Mouse (Mus musculus) gastrocnemius, adult 8-10 months (tissue): ENCODE data around the gene Olfr1298. TPM values are rescaled to one million over a fixed set of nuclear protein-coding genes. Genes with fewer than 3 reads are reported as not detected.

Experiments
- DNase-seq, 2 experiments: peaks; one replicate each; pipeline ENCODE4 v3.0.0; 2022; ENCODE audit warnings: low spot score in 2 of 2
- total RNA-seq, 4 experiments: library from RNA; stranded (reverse); gene quantifications; 2 replicates each; pipeline ENCODE4 v1.2.4; 2022

The Olfr1298 gene
- not detected for total RNA-seq

DNA sequence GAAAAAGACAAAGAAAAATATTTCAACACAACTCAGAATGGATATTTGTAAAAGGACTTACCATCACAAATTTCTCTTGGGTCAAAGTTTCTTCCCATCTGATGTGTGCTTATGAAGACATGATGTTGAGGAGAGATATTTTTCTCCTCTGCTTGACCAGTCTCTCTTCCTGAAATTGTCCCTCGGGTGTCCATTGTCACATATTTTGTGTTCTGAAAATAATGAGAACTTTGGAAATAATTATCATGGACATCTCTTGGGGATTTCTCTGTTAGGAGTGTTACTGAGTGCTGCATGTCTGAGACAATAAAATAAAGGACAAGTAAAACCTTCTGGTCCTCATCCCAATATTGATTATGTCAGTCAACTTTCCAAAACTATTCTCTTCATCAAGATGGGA, at the start of gene Olfr1298:
TSS of gene Olfr1298 (minus strand) at position 101 of the 400 bp plus-strand sequence.
- DNase-seq: no peak

GRCm38 (mm10) chr2:111661119-111661518, 12.1 kb upstream of the Olfr1298 start, which contains the start of gene Olfr1299:
Gene Olfr1299 (plus strand): TSS chr2:111661419.
- DNase-seq: no peak

DNA sequence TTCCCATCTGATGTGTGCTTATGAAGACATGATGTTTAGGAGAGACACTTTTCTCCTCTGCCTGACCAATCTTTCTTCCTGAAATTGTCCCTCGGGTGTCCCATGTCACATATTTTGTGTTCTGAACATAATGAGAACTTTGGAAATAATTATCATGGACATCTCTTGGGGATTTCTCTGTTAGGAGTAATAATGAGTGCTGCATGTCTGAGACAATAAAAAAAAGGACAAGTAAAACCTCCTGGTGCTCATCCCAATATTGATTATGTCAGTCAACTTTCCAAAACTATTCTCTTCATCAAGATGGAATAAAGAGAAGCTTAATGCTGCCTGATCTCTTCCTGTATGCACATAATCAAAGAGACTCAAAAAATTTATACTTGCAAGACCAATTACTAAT, 22.6 kb downstream of the Olfr1298 start, which contains the start of gene Olfr1297:
TSS of gene Olfr1297 (minus strand) at position 101 of the 400 bp plus-strand sequence.
- no peak for DNase-seq

Other genes with a start within 250 kb of the Olfr1298 start
- gene Olfr1286, start 226.1 kb downstream of the Olfr1298 start, total RNA-seq: not detected
- gene Olfr1287, start 200.1 kb downstream of the Olfr1298 start, total RNA-seq: not detected
- not detected for gene Olfr1288, start 175.1 kb downstream of the Olfr1298 start, total RNA-seq
- gene Olfr1289, start 168.4 kb downstream of the Olfr1298 start, total RNA-seq: not detected
- gene Olfr1290, start 155.4 kb downstream of the Olfr1298 start, total RNA-seq: not detected
- gene Olfr1291-ps1, start 152.0 kb downstream of the Olfr1298 start, total RNA-seq: not detected
- gene Olfr1293-ps, start 124.0 kb downstream of the Olfr1298 start, total RNA-seq: not detected
- not detected for gene Olfr1294, start 108.9 kb downstream of the Olfr1298 start, total RNA-seq
- not detected for gene Olfr1295, start 79.5 kb downstream of the Olfr1298 start, total RNA-seq
- not detected for gene Olfr1297, start 22.7 kb downstream of the Olfr1298 start, total RNA-seq
- gene Olfr1299, start 12.2 kb upstream of the Olfr1298 start, total RNA-seq: not detected
- gene Olfr1301, start 101.8 kb upstream of the Olfr1298 start, total RNA-seq: not detected
- not detected for gene Olfr1302, start 128.2 kb upstream of the Olfr1298 start, total RNA-seq
- not detected for gene Olfr1303, start 171.1 kb upstream of the Olfr1298 start, total RNA-seq
- gene Olfr1305, start 227.9 kb upstream of the Olfr1298 start, total RNA-seq: not detected